27 mouse cellular contexts compared by ENCODE assay signal in genomic region chr7:36350616-36351015, GRCm38 (mm10).
A peak's percentile ranks its signal among the peaks of the same experiment; 100 is the strongest.
DNase-seq lines count a peak whose midpoint lies in the region; ATAC-seq and TF ChIP-seq lines count a peak whose summit lies in the region.
"Had no signal": no experiment of that assay in that cellular context is flagged by ENCODE, and none has a peak within 500 bp of the region (broad histone marks: within the 10 kb centered on the region; RNA-seq: fewer than 3 reads in every experiment).

No protein-coding gene starts in this region.

- intact Hi-C loops in heart, adult 2 months (cut with DNase I): no loop called here

- H3K9ac ChIP-seq in embryonic facial prominence, embryonic 13.5 days: no peak overlapping the region
- no peak overlapping the region for H3K9ac ChIP-seq in heart, adult 2 months (ENCODE audit: low read depth, low read length)
- H3K9ac ChIP-seq: forebrain, embryonic 15.5 days; heart, embryonic 13.5 days; hindbrain, embryonic 14.5 days; limb, embryonic 13.5 days; liver, embryonic 12.5 days; liver, postnatal 0 days; midbrain, embryonic 15.5 days had no signal

- no peaks in the 10 kb centered on the region for H3K9me3 ChIP-seq in embryonic facial prominence, embryonic 13.5 days
- no peaks in the 10 kb centered on the region for H3K9me3 ChIP-seq in limb, embryonic 10.5 days (replicated peaks)
- H3K9me3 ChIP-seq: forebrain, embryonic 15.5 days; heart, embryonic 13.5 days; limb, embryonic 13.5 days; liver, embryonic 12.5 days; midbrain, embryonic 10.5 days; midbrain, embryonic 15.5 days had no signal

- H3K4me3 ChIP-seq in embryonic facial prominence, embryonic 13.5 days: no peak overlapping the region
- H3K4me3 ChIP-seq in limb, embryonic 10.5 days: no peak overlapping the region
- no peak overlapping the region for H3K4me3 ChIP-seq in heart, adult 2 months
- H3K4me3 ChIP-seq: forebrain, embryonic 15.5 days; heart, embryonic 13.5 days; limb, embryonic 13.5 days; liver, embryonic 12.5 days; midbrain, embryonic 10.5 days; midbrain, embryonic 15.5 days had no signal

- H3K79me2 ChIP-seq in heart, adult 2 months (replicated peaks; ENCODE audit: control insufficient read depth, insufficient read depth, low read length): no peaks in the 10 kb centered on the region

- 18% methylated on average over 4 of the region's 4 CpGs for WGBS in embryonic facial prominence, embryonic 13.5 days
- 16% methylated on average over 4 of the region's 4 CpGs for WGBS in limb, embryonic 10.5 days
- WGBS in heart, adult 2 months: 72% methylated on average over 4 of the region's 4 CpGs

- peaks cover 35% of the 10 kb centered on the region for H3K4me1 ChIP-seq in embryonic facial prominence, embryonic 13.5 days
- H3K4me1 ChIP-seq in limb, embryonic 10.5 days: peaks cover 63% of the 10 kb centered on the region
- H3K4me1 ChIP-seq in heart, adult 2 months (ENCODE audit: control insufficient read depth, insufficient read depth, low read length): no peaks in the 10 kb centered on the region
- H3K4me1 ChIP-seq: forebrain, embryonic 15.5 days; heart, embryonic 13.5 days; liver, embryonic 12.5 days; midbrain, embryonic 10.5 days; midbrain, embryonic 15.5 days had no signal

- peaks cover 38% of the 10 kb centered on the region for H3K27me3 ChIP-seq in embryonic facial prominence, embryonic 13.5 days
- peaks cover 6% of the 10 kb centered on the region; the same call in 1 of the 2 replicates for H3K27me3 ChIP-seq in limb, embryonic 10.5 days (ENCODE audit: low read depth, poor library complexity, severe bottlenecking)
- H3K27me3 ChIP-seq in heart, adult 2 months (ENCODE audit: control insufficient read depth, insufficient read depth, low read length): no peaks in the 10 kb centered on the region
- H3K27me3 ChIP-seq: forebrain, embryonic 15.5 days; liver, embryonic 12.5 days; midbrain, embryonic 15.5 days had no signal

- no peak overlapping the region for H3K4me2 ChIP-seq in embryonic facial prominence, embryonic 13.5 days
- H3K4me2 ChIP-seq: forebrain, embryonic 15.5 days; heart, embryonic 13.5 days; hindbrain, embryonic 14.5 days; limb, embryonic 13.5 days; liver, embryonic 12.5 days; midbrain, embryonic 15.5 days had no signal

- H3K36me3 ChIP-seq in embryonic facial prominence, embryonic 13.5 days: no peaks in the 10 kb centered on the region
- H3K36me3 ChIP-seq in limb, embryonic 10.5 days: no peaks in the 10 kb centered on the region
- no peaks in the 10 kb centered on the region for H3K36me3 ChIP-seq in heart, adult 2 months (ENCODE audit: control insufficient read depth, insufficient read depth, low read length)
- H3K36me3 ChIP-seq: forebrain, embryonic 15.5 days; heart, embryonic 13.5 days; limb, embryonic 13.5 days; liver, embryonic 12.5 days; midbrain, embryonic 10.5 days; midbrain, embryonic 15.5 days had no signal

- TF ChIP-seq POLR2A in heart, adult 2 months (IDR thresholded peaks at IDR 0.05; ENCODE audit: insufficient read depth, low read depth, low read length): no peak

- no peak for TF ChIP-seq EP300 in heart, adult 2 months (IDR thresholded peaks at IDR 0.05; ENCODE audit: insufficient read depth, low read depth, low read length)

- ATAC-seq in embryonic facial prominence, embryonic 13.5 days (ENCODE audit: insufficient number of reproducible peaks, insufficient read depth, low FRiP score, low TSS enrichment, low read depth): no peak; the same call in 1 of the 2 replicates
- no peak for ATAC-seq in megakaryocyte, adult 5-6 weeks (ENCODE audit: poor library complexity, severe bottlenecking)
- ATAC-seq: CD4-positive, CD25-positive, alpha-beta regulatory T cell, adult 4 months; forebrain, embryonic 15.5 days; inflammation-experienced regulatory T-cells, adult 6 months; liver, embryonic 12.5 days; liver, postnatal 0 days; midbrain, embryonic 15.5 days had no signal

- DNase-seq in embryo, embryonic 10 days (ENCODE audit: low spot score): peak; percentile 21
- peak; percentile 52 for DNase-seq in embryo, embryonic 11 days
- DNase-seq in limb, embryonic 10.5 days (ENCODE audit: low spot score): peak; percentile 54
- DNase-seq in heart, adult 2 months: no peak
- DNase-seq in layer of hippocampus, adult 18-20 months (ENCODE audit: low spot score in 2 of 2): no peak
- DNase-seq: adrenal gland, postnatal 14 days; cerebellum, adult 11 months; cerebellum, adult 9-10 months; cerebellum, postnatal 36 days; heart, postnatal 10 days; kidney, adult 11 months; kidney, postnatal 25 days; liver, postnatal 0 days; spleen, adult 18-20 months; thymus, postnatal 14 days had no signal

- no peak for TF ChIP-seq CTCF in heart, adult 2 months (IDR thresholded peaks at IDR 0.05)

- H3K27ac ChIP-seq in embryonic facial prominence, embryonic 13.5 days: peak overlapping the region; percentile 52
- H3K27ac ChIP-seq in limb, embryonic 10.5 days: peak overlapping the region; percentile 74
- H3K27ac ChIP-seq in heart, adult 2 months: no peak overlapping the region
- H3K27ac ChIP-seq: forebrain, embryonic 15.5 days; heart, embryonic 13.5 days; hindbrain, embryonic 14.5 days; limb, embryonic 13.5 days; liver, embryonic 12.5 days; macrophage; midbrain, embryonic 10.5 days; midbrain, embryonic 15.5 days had no signal

Comparison
In these comparisons a context has a peak if more than half of its experiments do, and no peak if none do; other contexts are left out.
1. DNase-seq: peak in embryo, embryonic 10 days (single experiment), embryo, embryonic 11 days (single experiment) and limb, embryonic 10.5 days (single experiment); none in heart, adult 2 months (0 of 2) and layer of hippocampus, adult 18-20 months (0 of 2).